Mouse (Mus musculus): ENCODE measurements around the gene Foxl2. TPM values are rescaled to one million over a fixed set of nuclear protein-coding genes. Genes with fewer than 3 reads are reported as not detected.
A peak's percentile ranks its signal among the peaks of the same experiment; 100 is the strongest.

Foxl2 gene
- total RNA-seq, 1 experiment from 2014 or later, result not detected

- no peak for DNase-seq
These were observed 6.7 kb downstream of the Foxl2 start for GRCm38 (mm10) chr9:98961591-98962477.

- DNase-seq, result no peak
These were observed 7.5 kb downstream of the Foxl2 start for GRCm38 (mm10) chr9:98962478-98963142.

GRCm38 (mm10) chr9:98963661-98964060 is 8.6 kb downstream of the Foxl2 start:
- DNase-seq, result no peak

GRCm38 (mm10) chr9:98965084-98965483 is 10.0 kb downstream of the Foxl2 start:
- peak; percentile 61 for DNase-seq

GRCm38 (mm10) chr9:98973101-98973521 is 18.0 kb downstream of the Foxl2 start:
- no peak for DNase-seq

GRCm38 (mm10) chr9:98973561-98973960 is 18.5 kb downstream of the Foxl2 start:
- DNase-seq, result no peak

GRCm38 (mm10) chr9:98974898-98975297 is 19.8 kb downstream of the Foxl2 start:
- DNase-seq, result no peak

- no peak for DNase-seq
These were observed 21.0 kb downstream of the Foxl2 start for GRCm38 (mm10) chr9:98976081-98976480.

- DNase-seq, result no peak
These were observed 21.4 kb downstream of the Foxl2 start for GRCm38 (mm10) chr9:98976520-98976919.

GRCm38 (mm10) chr9:98979431-98980416 is 24.6 kb downstream of the Foxl2 start:
- peak; percentile 92 for DNase-seq

GRCm38 (mm10) chr9:98985800-98986475 is 30.9 kb downstream of the Foxl2 start, which contains the start of gene Faim:
TSS of gene Faim (plus strand) at chr9:98986373.
- peak; percentile 100 for DNase-seq

- DNase-seq, result no peak
These were observed 31.5 kb downstream of the Foxl2 start for GRCm38 (mm10) chr9:98986476-98987096.

- no peak for DNase-seq
These were observed 32.0 kb downstream of the Foxl2 start for GRCm38 (mm10) chr9:98987131-98987530.

- DNase-seq, result no peak
These were observed 39.0 kb downstream of the Foxl2 start for GRCm38 (mm10) chr9:98994103-98994502.

- no peak for DNase-seq
These were observed 44.8 kb downstream of the Foxl2 start for GRCm38 (mm10) chr9:98999881-99000339.

- no peak for DNase-seq
These were observed 46.2 kb downstream of the Foxl2 start for GRCm38 (mm10) chr9:99001326-99001725.
